Mouse (Mus musculus) embryonic fibroblast, embryonic 13.5 days (primary cell): Measurements from ENCODE around the gene Frmd6.

Experiments used
- CTCF ChIP-seq: IDR thresholded peaks from 2 replicates; pipeline ENCODE4 v1.5.1; 2011; ENCODE audit warnings: mild to moderate bottlenecking, control low read depth, low read length, moderate library complexity, borderline replicate concordance; ENCODE audit not compliant: insufficient read depth
- POLR2A ChIP-seq: IDR thresholded peaks from 2 replicates; pipeline ENCODE4 v1.6.1; 2011; ENCODE audit warnings: low read depth, mild to moderate bottlenecking, control low read depth, low read length, moderate library complexity

DNA sequence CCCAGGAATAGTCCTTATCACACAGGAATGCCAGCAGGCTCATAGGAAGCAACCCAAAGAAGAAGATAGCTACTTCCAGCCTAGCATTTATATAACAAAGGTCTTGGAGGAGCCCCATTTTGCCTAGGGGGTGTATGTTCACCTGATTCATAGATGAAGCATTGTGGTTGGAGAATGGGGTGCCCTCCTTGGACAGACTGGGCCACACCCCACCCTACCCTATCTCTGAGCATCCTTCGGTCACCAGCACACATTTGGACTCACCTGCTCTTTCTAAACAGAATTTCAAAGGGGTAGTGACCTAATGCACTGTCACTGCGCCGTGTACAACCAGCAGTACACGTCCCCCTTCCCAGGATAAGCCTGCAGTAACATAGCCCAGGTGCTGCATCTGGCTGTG lies 31.5 kb downstream of the Frmd6 start:
- TF ChIP-seq CTCF, result no peak
- no peak for TF ChIP-seq POLR2A
